Comparison of ENCODE assay signal across 11 mouse cellular contexts in genomic region chr1:54747785-54748420, GRCm38 (mm10).
DNase-seq lines count a peak whose midpoint lies in the region; ATAC-seq lines count a peak whose summit lies in the region.
"Had no signal": no experiment of that assay in that cellular context is flagged by ENCODE, and none has a peak within 500 bp of the region (broad histone marks: within the 10 kb centered on the region; RNA-seq: fewer than 3 reads in every experiment).

No protein-coding gene starts in this region.

- no peak overlapping the region for H3K4me2 ChIP-seq in kidney, embryonic 16.5 days (replicated peaks; ENCODE audit: low read depth, low read length)
- H3K4me2 ChIP-seq: hindbrain, embryonic 15.5 days had no signal

- H3K4me1 ChIP-seq in kidney, embryonic 16.5 days (ENCODE audit: insufficient read depth, low read length) = peaks cover 2% of the 10 kb centered on the region; the same call in 1 of the 2 replicates
- 0 out of 2 replicates have a peak, but pooled peaks cover 7% of the 10 kb centered on the region for H3K4me1 ChIP-seq in brown adipose tissue, adult 24 weeks (ENCODE audit: control insufficient read depth, insufficient read depth, insufficient read length, low read length)

- no peaks in the 10 kb centered on the region for H3K36me3 ChIP-seq in kidney, embryonic 16.5 days (ENCODE audit: insufficient read depth, low read length)
- H3K36me3 ChIP-seq: hindbrain, embryonic 15.5 days had no signal

- H3K27ac ChIP-seq in kidney, embryonic 16.5 days (ENCODE audit: low read length) = no peak overlapping the region
- peak overlapping the region; percentile 55 for H3K27ac ChIP-seq in brown adipose tissue, adult 24 weeks (replicated peaks; ENCODE audit: low read depth, low read length)
- H3K27ac ChIP-seq: hindbrain, embryonic 15.5 days had no signal

- no peaks in the 10 kb centered on the region for H3K9me3 ChIP-seq in kidney, embryonic 16.5 days (ENCODE audit: low read length)
- H3K9me3 ChIP-seq: hindbrain, embryonic 15.5 days had no signal

- DNase-seq in kidney, adult 9 months = peak; percentile 34
- peak; percentile 55 for DNase-seq in induced T-regulatory cell, adult 2 months (ENCODE audit: low read depth)
- peak; percentile 72 for DNase-seq in naive thymus-derived CD4-positive, alpha-beta T cell, adult 2 months (ENCODE audit: low read depth)
- DNase-seq in embryo, embryonic 10 days (ENCODE audit: low spot score) = no peak
- DNase-seq in layer of hippocampus, adult 9-10 months (ENCODE audit: low spot score) = no peak
- DNase-seq in layer of hippocampus, postnatal 14 days (ENCODE audit: low spot score in 2 of 2) = no peak
- DNase-seq: right cerebral cortex, postnatal 4 days had no signal

- H3K27me3 ChIP-seq in kidney, embryonic 16.5 days (ENCODE audit: insufficient read depth, low read length) = no peaks in the 10 kb centered on the region
- H3K27me3 ChIP-seq: hindbrain, embryonic 15.5 days; Patski had no signal

- no peak overlapping the region for H3K4me3 ChIP-seq in kidney, embryonic 16.5 days (ENCODE audit: low read length)
- H3K4me3 ChIP-seq in brown adipose tissue, adult 24 weeks (ENCODE audit: insufficient read depth, low read depth, low read length) = no peak overlapping the region
- H3K4me3 ChIP-seq: hindbrain, embryonic 15.5 days had no signal

- ATAC-seq in kidney, embryonic 16.5 days (ENCODE audit: low FRiP score, low TSS enrichment) = no peak
- ATAC-seq: Patski had no signal

- 30% methylated on average over 8 of the region's 8 CpGs for WGBS in kidney, embryonic 16.5 days

- no peak overlapping the region for H3K9ac ChIP-seq in kidney, embryonic 16.5 days (replicated peaks; ENCODE audit: low read length)
- H3K9ac ChIP-seq: hindbrain, embryonic 15.5 days had no signal

Comparison
In these comparisons a context has a peak if more than half of its experiments do, and no peak if none do; other contexts are left out.
1. DNase-seq: peak in kidney, adult 9 months (single experiment), induced T-regulatory cell, adult 2 months (single experiment) and naive thymus-derived CD4-positive, alpha-beta T cell, adult 2 months (single experiment); none in embryo, embryonic 10 days (single experiment), layer of hippocampus, adult 9-10 months (single experiment) and layer of hippocampus, postnatal 14 days (0 of 2).